Mouse (Mus musculus) MEL (cell line): ENCODE results near the gene Nfatc4. TPM values are rescaled to one million over a fixed set of nuclear protein-coding genes. Genes with fewer than 3 reads are reported as not detected.

ENCODE experiments used
- DNase-seq: peaks from one replicate; pipeline ENCODE4 v3.0.0; 2011; ENCODE audit warnings: low read depth, low spot score
- H3K27ac ChIP-seq: 2 replicates; pipeline ENCODE4 v1.5.1; 2012; ENCODE audit warnings: low read depth, mild to moderate bottlenecking, control low read depth, low read length, moderate library complexity; ENCODE audit not compliant: control insufficient read depth
- H3K27me3 ChIP-seq, 2 experiments: fragments of 150-350 bp in 1 of 2; sonication (generic) in 1 of 2; 2 replicates each; pipeline ENCODE4 v1.6.1; 2012; ENCODE audit warnings: low read length in 2 of 2, mild to moderate bottlenecking in 2 of 2, improper control_type of control experiment in 1 of 2, moderate library complexity in 1 of 2; ENCODE audit not compliant: insufficient read depth in 2 of 2, control insufficient read depth in 1 of 2
- H3K36me3 ChIP-seq, 2 experiments: 2 replicates each; pipeline ENCODE4 v1.6.1; 2012 to 2014; ENCODE audit warnings: low read length in 2 of 2, improper control_type of control experiment in 1 of 2, inconsistent platforms in 1 of 2, mild to moderate bottlenecking in 1 of 2; ENCODE audit not compliant: insufficient read depth in 2 of 2, control insufficient read depth in 1 of 2
- H3K4me1 ChIP-seq, 2 experiments: fragments of 150-350 bp in 1 of 2; sonication (generic) in 1 of 2; 2 replicates each; pipeline ENCODE4 v1.6.1; 2012; ENCODE audit warnings: low read length in 2 of 2, improper control_type of control experiment in 1 of 2, mild to moderate bottlenecking in 1 of 2; ENCODE audit not compliant: insufficient read depth in 2 of 2, control insufficient read depth in 1 of 2
- H3K4me3 ChIP-seq, 2 experiments: fragments of 150-350 bp in 1 of 2; sonication (generic) in 1 of 2; 2 replicates each; pipeline ENCODE4 v1.5.1; 2012; ENCODE audit warnings: low read depth in 2 of 2, low read length in 2 of 2, mild to moderate bottlenecking in 2 of 2, moderate library complexity in 2 of 2, control low read depth in 1 of 2, improper control_type of control experiment in 1 of 2; ENCODE audit not compliant: control insufficient read depth in 1 of 2, insufficient read depth in 1 of 2
- H3K79me2 ChIP-seq: 2 replicates; pipeline ENCODE4 v1.6.1; 2012; ENCODE audit warnings: mild to moderate bottlenecking, low read length, moderate library complexity; ENCODE audit not compliant: control insufficient read depth, poor library complexity, insufficient read depth
- H3K9ac ChIP-seq: 2 replicates; pipeline ENCODE4 v1.6.1; 2012; ENCODE audit warnings: low read depth, mild to moderate bottlenecking, control low read depth, low read length, moderate library complexity; ENCODE audit not compliant: control insufficient read depth, poor library complexity, severe bottlenecking
- H3K9me3 ChIP-seq: fragments of 150-350 bp; sonication (generic); replicated peaks from 2 replicates; pipeline ENCODE4 v1.6.1; 2012; ENCODE audit warnings: mild to moderate bottlenecking, low read length, improper control_type of control experiment, moderate library complexity; ENCODE audit not compliant: insufficient read depth
- BHLHE40 ChIP-seq: IDR thresholded peaks from 2 replicates; pipeline ENCODE4 v1.6.1; 2012; ENCODE audit warnings: low read depth, mild to moderate bottlenecking, inconsistent platforms, low read length, improper control_type of control experiment, borderline replicate concordance
- CTCF ChIP-seq, 3 experiments: IDR thresholded peaks in 2 of 3; conservative IDR thresholded peaks in 1 of 3; 2 replicates each; pipeline ENCODE4 v1.5.1; 2011 to 2012; ENCODE audit warnings: low read length in 3 of 3, low read depth in 2 of 3, mild to moderate bottlenecking in 2 of 3, improper control_type of control experiment in 1 of 3, inconsistent platforms in 1 of 3, mixed read lengths in 1 of 3, moderate library complexity in 1 of 3; ENCODE audit not compliant: control insufficient read depth in 1 of 3, insufficient read depth in 1 of 3, poor library complexity in 1 of 3, severe bottlenecking in 1 of 3
- E2F4 ChIP-seq: IDR thresholded peaks from 2 replicates; pipeline ENCODE4 v1.6.1; 2011; ENCODE audit warnings: low read depth, low read length, improper control_type of control experiment, borderline replicate concordance
- ETS1 ChIP-seq: IDR thresholded peaks from 2 replicates; pipeline ENCODE4 v1.6.1; 2012; ENCODE audit warnings: low read depth, mild to moderate bottlenecking, inconsistent platforms, low read length, improper control_type of control experiment, moderate library complexity
- GABPA ChIP-seq: IDR thresholded peaks from 2 replicates; pipeline ENCODE4 v1.6.1; 2012; ENCODE audit warnings: low read depth, mild to moderate bottlenecking, inconsistent platforms, low read length, improper control_type of control experiment, moderate library complexity
- GATA1 ChIP-seq: IDR thresholded peaks from 2 replicates; pipeline ENCODE4 v1.6.1; 2011; ENCODE audit warnings: low read depth, low read length, improper control_type of control experiment
- HCFC1 ChIP-seq: IDR thresholded peaks from 2 replicates; pipeline ENCODE4 v1.6.1; 2012; ENCODE audit warnings: low read depth, mild to moderate bottlenecking, inconsistent platforms, low read length, improper control_type of control experiment, moderate library complexity
- JUND ChIP-seq: IDR thresholded peaks from 2 replicates; pipeline ENCODE4 v1.6.1; 2011; ENCODE audit warnings: low read depth, mild to moderate bottlenecking, improper control_type of control experiment, low read length
- MAFK ChIP-seq: IDR thresholded peaks from 2 replicates; pipeline ENCODE4 v1.6.1; 2011; ENCODE audit warnings: low read depth, mild to moderate bottlenecking, low read length, improper control_type of control experiment, borderline replicate concordance
- MAX ChIP-seq: IDR thresholded peaks from 2 replicates; pipeline ENCODE4 v1.6.1; 2011; ENCODE audit warnings: low read length, improper control_type of control experiment
- MAZ ChIP-seq: IDR thresholded peaks from 2 replicates; pipeline ENCODE4 v1.6.1; 2012; ENCODE audit warnings: low read depth, mild to moderate bottlenecking, inconsistent platforms, low read length, improper control_type of control experiment
- MEF2A ChIP-seq: IDR thresholded peaks from 2 replicates; pipeline ENCODE4 v1.6.1; 2014; ENCODE audit warnings: low read depth, mild to moderate bottlenecking, inconsistent platforms, low read length, improper control_type of control experiment; ENCODE audit not compliant: poor library complexity, insufficient replicate concordance, severe bottlenecking; ENCODE audit errors: extremely low read depth
- MXI1 ChIP-seq: IDR thresholded peaks from 2 replicates; pipeline ENCODE4 v1.6.1; 2011; ENCODE audit warnings: mild to moderate bottlenecking, low read depth, low read length, improper control_type of control experiment
- MYB ChIP-seq: IDR thresholded peaks from 2 replicates; pipeline ENCODE4 v1.6.1; 2011; ENCODE audit warnings: mild to moderate bottlenecking, low read depth, low read length, improper control_type of control experiment
- MYC ChIP-seq: IDR thresholded peaks from 2 replicates; pipeline ENCODE4 v1.6.1; 2011; ENCODE audit warnings: low read depth, mild to moderate bottlenecking, low read length, improper control_type of control experiment, moderate library complexity
- POLR2A ChIP-seq, 2 experiments: IDR thresholded peaks; 2 replicates each; pipeline ENCODE4 v1.6.1; 2011 to 2012; ENCODE audit warnings: low read length in 2 of 2, mild to moderate bottlenecking in 2 of 2, control low read depth in 1 of 2, improper control_type of control experiment in 1 of 2, low read depth in 1 of 2, moderate library complexity in 1 of 2; ENCODE audit not compliant: control insufficient read depth in 1 of 2, insufficient read depth in 1 of 2, poor library complexity in 1 of 2
- POLR2AphosphoS2 ChIP-seq: IDR thresholded peaks from 2 replicates; pipeline ENCODE4 v1.6.1; 2011; ENCODE audit warnings: low read length, improper control_type of control experiment
- SIN3A ChIP-seq: IDR thresholded peaks from 2 replicates; pipeline ENCODE4 v1.6.1; 2012; ENCODE audit warnings: low read length, improper control_type of control experiment, inconsistent platforms
- TAL1 ChIP-seq: IDR thresholded peaks from 2 replicates; pipeline ENCODE4 v1.6.1; 2012; ENCODE audit warnings: mild to moderate bottlenecking, inconsistent platforms, low read length, moderate library complexity, mixed read lengths
- UBTF ChIP-seq: IDR thresholded peaks from 2 replicates; pipeline ENCODE4 v1.6.1; 2012; ENCODE audit warnings: low read depth, mild to moderate bottlenecking, inconsistent platforms, low read length, improper control_type of control experiment, moderate library complexity, borderline replicate concordance; ENCODE audit not compliant: insufficient read depth
- USF1 ChIP-seq: IDR thresholded peaks from 2 replicates; pipeline ENCODE4 v1.6.1; 2014; ENCODE audit warnings: low read depth, mild to moderate bottlenecking, inconsistent platforms, low read length, improper control_type of control experiment, moderate library complexity
- USF2 ChIP-seq, 2 experiments: IDR thresholded peaks; 2 replicates each; pipeline ENCODE4 v1.6.1; 2011 to 2012; ENCODE audit warnings: improper control_type of control experiment in 2 of 2, low read length in 2 of 2, borderline replicate concordance in 1 of 2, inconsistent platforms in 1 of 2, low read depth in 1 of 2, mild to moderate bottlenecking in 1 of 2; ENCODE audit not compliant: insufficient read depth in 1 of 2
- ZC3H11A ChIP-seq: IDR thresholded peaks from 2 replicates; pipeline ENCODE4 v1.6.1; 2012; ENCODE audit warnings: low read depth, mild to moderate bottlenecking, inconsistent platforms, low read length, improper control_type of control experiment
- ZNF384 ChIP-seq: IDR thresholded peaks from 2 replicates; pipeline ENCODE4 v1.6.1; 2012; ENCODE audit warnings: low read depth, mild to moderate bottlenecking, inconsistent platforms, low read length, improper control_type of control experiment
- polyA plus RNA-seq, 2 experiments: library from polyadenylated mRNA; stranded (reverse) in 1 of 2; unstranded in 1 of 2; fragments of >175 nt in 1 of 2; fragments of >200 nt in 1 of 2; gene quantifications; 2 replicates each; pipeline versions ENCODE4 v1.2.1 to v1.2.4; 2012; ENCODE audit warnings: low replicate concordance in 2 of 2, low read depth in 1 of 2; ENCODE audit not compliant: insufficient read length in 2 of 2, insufficient read depth in 1 of 2, missing spikeins in 1 of 2
- total RNA-seq: library from RNA; depleted of rRNA; stranded (reverse); fragments of 300-350 nt; gene quantifications from 2 replicates; pipeline ENCODE4 v1.2.3, GENCODE M21; 2012; rRNA removed

The Nfatc4 gene
- 0.20 and 0.27 TPM in 2 replicates for total RNA-seq
- under 1 TPM in 1 of 2 experiments, not detected in 1; 0.71 TPM for polyA plus RNA-seq

DNA sequence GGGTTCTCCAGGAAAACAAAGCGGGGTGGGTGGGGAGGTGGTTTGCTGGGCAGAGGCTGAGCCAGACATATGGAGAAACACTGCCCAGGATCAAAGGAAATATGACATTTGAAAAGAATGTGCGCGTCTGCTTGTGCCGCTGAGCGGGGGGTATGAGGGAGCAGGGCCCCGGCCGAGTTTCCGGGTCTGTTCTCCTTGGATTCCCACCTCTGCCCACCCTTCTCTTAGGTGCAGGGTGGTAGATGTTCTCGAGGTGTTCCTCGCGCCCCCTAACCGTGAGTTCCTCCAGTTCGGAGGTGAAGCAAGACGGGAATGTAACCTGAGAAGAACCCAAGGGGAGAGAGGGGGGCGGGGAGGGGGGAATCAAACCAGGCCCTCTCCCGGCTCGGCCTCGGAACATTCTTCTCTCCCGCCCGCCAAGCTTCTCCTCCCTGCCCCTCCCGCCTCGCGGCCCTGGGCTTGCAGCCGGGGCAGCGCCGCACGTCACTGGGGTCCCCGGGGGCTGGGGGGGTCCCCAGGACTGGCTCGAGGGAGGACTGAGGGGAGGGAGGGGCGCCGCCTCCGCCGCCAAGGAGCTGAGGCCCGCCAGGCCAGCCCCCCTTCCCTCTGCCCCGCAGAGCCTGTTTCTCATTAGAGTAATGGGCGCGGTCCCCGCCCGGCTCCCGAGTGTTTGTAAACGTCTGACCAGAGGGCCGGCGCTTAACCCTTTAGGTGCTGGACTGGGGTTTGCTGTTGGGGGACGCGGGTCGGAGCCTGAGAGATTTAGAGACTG lies at the start of gene Nfatc4:
TSS of gene Nfatc4 (plus strand) at position 154 of the 772 bp plus-strand sequence.
- Histone ChIP-seq H3K9ac (peak within 1 kb of the TSS; percentile 78), H3K4me1 (peaks cover 0 to 7% of the 10 kb centered on the region in 2 experiments; a peak in 1 of 4 replicates), H3K79me2 (no peaks in the 10 kb centered on the region; the same call in 1 of the 2 replicates), H3K27me3 (no peaks in the 10 kb centered on the region), H3K36me3 (peaks cover 0 to 5% of the 10 kb centered on the region in 2 experiments; a peak in 2 of 4 replicates), H3K27ac (peak within 1 kb of the TSS; percentile 38), H3K4me3 (peak within 1 kb of the TSS; percentile 59 to 67)
- TF ChIP-seq POLR2A (IDR thresholded peaks at IDR 0.05; ENCODE audit: control insufficient read depth in 1 of 2, insufficient read depth in 1 of 2, low read depth in 1 of 2, low read length in 2 of 2, poor library complexity in 1 of 2) (peak in 1 of 2 experiments; percentile 35; a peak in 1 of 4 replicates), HCFC1 (0 out of 2 replicates have a peak, but pooled peaks have one; percentile 5), USF2 (IDR thresholded peaks at IDR 0.05; ENCODE audit: borderline replicate concordance in 1 of 2, insufficient read depth in 1 of 2, low read depth in 1 of 2, low read length in 2 of 2) (no peak), MAX (no peak), ZC3H11A (no peak), UBTF (0 out of 2 replicates have a peak, but pooled peaks have one; percentile 44), MAFK (no peak), MYC (no peak), MYB (no peak), SIN3A (peak; percentile 44; the same call in 1 of the 2 replicates), GATA1 (no peak), MAZ (peak; percentile 54), TAL1 (no peak), ZNF384 (no peak), ETS1 (no peak), MXI1 (peak; percentile 61), BHLHE40 (no peak)
- TF ChIP-seq, all 39 proteins: peak for 6
- DNase-seq, result peak; percentile 64
- H3K9me3 ChIP-seq, result no peaks in the 10 kb centered on the region

DNA sequence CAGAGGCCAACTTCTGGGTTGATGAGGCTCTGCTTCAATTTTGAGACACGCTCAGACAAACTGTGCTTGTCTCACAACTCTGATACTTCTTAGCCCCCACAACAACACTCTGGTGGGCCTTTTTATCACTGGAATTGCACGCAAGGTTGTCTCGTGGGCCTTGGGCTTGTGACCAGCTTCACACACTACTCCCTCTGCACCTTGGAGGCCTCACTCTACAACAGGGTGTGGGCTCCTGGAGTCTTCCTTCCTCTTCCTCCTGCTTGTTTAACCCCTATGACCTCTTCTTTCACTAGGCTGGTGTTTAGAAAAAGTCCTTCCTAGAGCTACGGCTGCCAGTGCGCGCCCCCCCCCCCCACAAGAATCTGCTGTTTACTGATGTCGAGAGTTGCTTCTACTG lies 46.2 kb upstream of the Nfatc4 start:
- Histone ChIP-seq H3K9ac (no peak overlapping the region), H3K27me3 (no peaks in the 10 kb centered on the region)

More for the DNA sequence above, 46.2 kb upstream of the Nfatc4 start:
- no peaks in the 10 kb centered on the region for H3K9me3 ChIP-seq
- H3K79me2 ChIP-seq, result no peaks in the 10 kb centered on the region
- peaks cover 0 to 7% of the 10 kb centered on the region in 2 experiments; a peak in 2 of 4 replicates for H3K36me3 ChIP-seq
- TF ChIP-seq E2F4 (no peak), USF1 (no peak), MAZ (no peak), POLR2AphosphoS2 (no peak), MEF2A (no peak), CTCF (IDR thresholded peaks at IDR 0.05 in 2 of 3, conservative IDR thresholded peaks at IDR 0.05 in 1 of 3; ENCODE audit: control insufficient read depth in 1 of 3, insufficient read depth in 1 of 3, low read depth in 2 of 3, low read length in 3 of 3, poor library complexity in 1 of 3, severe bottlenecking in 1 of 3) (no peak), JUND (no peak), UBTF (no peak), GABPA (no peak), ZC3H11A (no peak)
- H3K27ac ChIP-seq, result no peak overlapping the region
- peaks cover 5 to 16% of the 10 kb centered on the region in 2 experiments; a peak in 3 of 4 replicates for H3K4me1 ChIP-seq
- no peak for DNase-seq
- no peak overlapping the region for H3K4me3 ChIP-seq
